Mouse (Mus musculus) right cerebral cortex, postnatal 36 days (tissue): ENCODE measurements around the gene Rgp1.
"Not testable (repeated sequence)": the region's sequence is repeated elsewhere in the genome, so short reads cannot be mapped to it uniquely, and the experiment has no call there.

ENCODE experiments used
- DNase-seq, 2 experiments: peaks; one replicate each; pipeline ENCODE4 v3.0.0; 2022; ENCODE audit warnings: low spot score in 2 of 2, mixed read lengths in 1 of 2

The Rgp1 gene

DNA sequence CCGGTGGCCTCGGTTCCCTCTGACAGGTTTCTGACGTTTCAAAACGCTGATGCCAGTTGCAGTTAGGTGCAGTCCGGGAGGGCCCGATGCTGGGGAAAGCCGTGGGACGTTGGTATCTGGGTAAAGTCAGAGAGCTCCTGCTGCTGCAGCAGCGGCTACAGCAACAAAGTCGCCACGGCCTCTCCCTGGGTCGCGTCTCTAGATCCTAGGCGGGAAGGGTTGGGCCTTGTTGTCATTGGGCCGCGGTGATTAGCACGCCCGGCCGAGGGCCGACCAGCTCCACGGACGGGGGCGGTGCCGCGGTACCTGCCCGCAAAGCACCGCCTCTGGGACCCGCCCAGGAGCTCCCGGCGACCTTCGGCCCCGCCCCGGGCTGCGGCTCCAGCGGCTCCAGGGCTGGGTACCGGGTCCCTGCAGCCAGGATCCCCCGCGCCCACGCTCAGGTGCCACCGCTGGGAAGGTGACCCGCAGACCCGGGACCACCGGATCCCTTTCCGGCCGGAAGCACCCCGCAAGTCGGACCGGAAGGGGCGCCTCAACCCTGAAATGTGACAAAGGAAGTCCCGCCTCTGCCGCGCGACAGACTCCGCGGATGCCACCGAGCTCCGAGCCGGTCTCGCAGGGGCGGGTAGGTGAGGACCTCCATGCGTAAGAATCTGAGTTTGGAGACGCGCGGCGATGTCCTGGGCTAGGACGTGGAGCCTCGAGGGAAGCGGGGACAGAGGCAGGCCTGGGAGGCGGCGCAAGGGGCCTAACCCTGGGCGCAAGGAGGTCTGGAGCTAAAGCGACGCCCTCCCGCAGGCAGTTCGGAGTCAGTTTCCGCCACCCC, at the start of gene Rgp1, which contains the start of gene Gba2:
Rgp1 (plus strand) TSS at position 340 of the 829 bp plus-strand sequence.
Gba2 (minus strand) TSS at position 498 of the 829 bp plus-strand sequence.
- DNase-seq: peak; percentile 81 to 84

DNA sequence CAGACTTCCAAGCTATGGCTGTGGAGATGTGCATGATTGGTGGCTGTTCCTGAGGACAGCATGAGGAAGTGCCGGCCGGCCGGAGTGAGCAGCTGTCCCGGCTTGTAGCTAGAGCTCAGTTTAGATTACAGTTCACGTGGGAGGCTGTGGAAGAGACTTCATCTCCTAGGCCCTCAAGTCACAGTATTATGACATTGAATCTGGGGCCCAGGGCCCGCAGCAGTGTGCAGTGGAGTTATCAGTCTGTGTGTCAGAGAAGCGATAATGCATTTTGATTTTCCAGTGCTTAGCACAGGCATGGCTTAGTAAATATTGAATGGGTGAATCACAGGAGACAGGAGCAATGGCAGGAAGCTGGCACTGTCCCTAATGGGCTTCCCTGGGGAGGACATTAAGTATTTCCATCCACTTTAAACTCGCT, 48.4 kb upstream of the Rgp1 start:
- no peak for DNase-seq

DNA sequence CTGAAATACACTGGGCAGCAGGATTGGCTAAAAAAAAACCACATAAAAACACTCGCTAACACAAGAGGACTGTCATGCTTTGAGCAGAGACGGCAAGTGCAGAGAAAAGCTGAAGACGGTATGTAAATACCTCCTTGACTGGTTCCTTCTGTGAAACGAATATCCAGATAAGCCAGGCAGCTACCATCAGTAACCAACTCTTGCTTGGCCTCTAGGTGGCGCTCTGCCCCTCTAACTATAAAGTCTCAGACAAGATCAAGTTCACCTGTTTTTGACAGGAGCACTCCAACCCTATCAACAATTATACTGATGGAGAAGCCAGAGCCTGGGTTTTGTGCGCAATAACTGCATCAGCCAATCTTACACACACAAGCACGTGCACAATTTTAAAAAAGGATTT, 47.9 kb upstream of the Rgp1 start:
- peak; percentile 56 to 64 for DNase-seq

DNA sequence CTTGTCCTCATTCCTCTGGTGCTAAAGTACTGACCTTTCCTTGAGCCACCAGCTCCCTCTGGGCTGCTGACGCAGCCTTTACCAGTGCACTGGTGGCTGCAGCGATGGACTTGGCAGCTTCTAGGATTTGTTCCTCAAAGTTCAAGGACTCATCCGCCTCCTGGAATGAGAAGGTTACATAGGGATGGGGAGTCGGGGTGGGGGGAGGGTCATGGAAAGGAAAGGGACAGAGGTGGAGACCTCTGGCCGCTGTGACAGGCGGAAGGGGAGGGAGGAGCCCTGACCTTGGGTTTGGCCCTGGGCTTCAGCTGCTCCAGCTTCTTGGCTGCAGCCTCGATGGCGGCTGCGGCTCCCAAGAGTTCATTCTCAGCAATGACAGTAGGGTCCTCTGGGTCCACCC, 45.2 kb upstream of the Rgp1 start:
- DNase-seq: no peak

DNA sequence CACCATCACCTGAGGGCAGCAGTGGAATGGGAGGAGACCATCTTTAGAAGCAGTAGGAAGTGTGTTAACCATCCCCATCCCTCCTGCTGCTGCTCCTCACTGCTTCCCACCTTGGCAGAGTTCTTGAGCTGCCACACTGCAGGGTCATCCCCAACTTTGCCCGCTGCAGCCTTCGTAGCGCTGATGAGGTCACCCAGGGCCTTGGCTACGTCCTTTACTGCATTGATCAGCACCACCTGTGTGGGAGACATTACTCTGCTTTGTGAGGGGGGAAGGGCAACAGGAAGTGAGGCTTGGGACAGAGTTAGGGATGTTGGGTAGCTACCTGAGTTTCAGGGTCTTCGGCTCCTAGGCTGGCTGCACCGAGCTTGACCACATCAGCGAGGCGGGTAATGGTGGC, 42.9 kb upstream of the Rgp1 start:
- no peak for DNase-seq

DNA sequence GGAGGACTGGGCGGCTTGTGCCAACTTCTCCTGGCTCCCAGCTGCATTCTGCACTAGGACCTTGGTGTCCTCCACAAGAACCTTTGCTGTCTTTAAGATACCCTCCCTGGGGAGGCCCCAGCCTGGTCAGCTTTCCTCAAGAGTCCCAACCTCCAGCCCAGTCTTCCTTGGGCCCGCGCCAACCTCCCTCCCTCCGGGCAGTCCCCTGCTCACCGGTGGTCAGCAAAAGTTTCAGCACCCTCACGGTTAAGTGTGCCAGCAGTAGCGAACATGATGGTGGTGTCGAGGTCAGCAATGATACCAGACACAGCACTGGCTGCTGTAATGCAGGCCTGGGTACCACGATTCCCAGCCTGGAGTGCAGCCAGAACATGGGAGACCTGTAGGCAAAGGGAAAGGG, 42.5 kb upstream of the Rgp1 start:
- DNase-seq: no peak

DNA sequence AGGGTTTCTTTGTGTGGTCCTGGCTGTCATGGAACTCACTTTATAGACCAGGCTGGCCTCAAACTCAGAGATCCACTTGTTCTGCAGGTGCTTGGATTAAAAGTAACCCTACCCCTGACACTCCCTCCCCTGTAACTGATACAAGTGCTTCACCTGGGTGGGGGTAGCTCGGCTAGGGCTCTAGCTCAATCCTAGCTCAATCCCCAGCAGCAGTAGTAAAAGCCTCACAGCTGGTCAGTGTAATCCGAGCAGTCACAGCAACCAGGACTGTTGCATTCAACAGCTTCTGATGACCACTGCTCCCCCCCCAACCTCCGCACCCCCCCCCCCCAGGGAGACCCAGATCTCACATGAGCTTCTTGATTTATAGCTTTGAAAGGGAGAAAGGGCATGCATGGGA, 36.5 kb upstream of the Rgp1 start:
- DNase-seq: no peak

DNA sequence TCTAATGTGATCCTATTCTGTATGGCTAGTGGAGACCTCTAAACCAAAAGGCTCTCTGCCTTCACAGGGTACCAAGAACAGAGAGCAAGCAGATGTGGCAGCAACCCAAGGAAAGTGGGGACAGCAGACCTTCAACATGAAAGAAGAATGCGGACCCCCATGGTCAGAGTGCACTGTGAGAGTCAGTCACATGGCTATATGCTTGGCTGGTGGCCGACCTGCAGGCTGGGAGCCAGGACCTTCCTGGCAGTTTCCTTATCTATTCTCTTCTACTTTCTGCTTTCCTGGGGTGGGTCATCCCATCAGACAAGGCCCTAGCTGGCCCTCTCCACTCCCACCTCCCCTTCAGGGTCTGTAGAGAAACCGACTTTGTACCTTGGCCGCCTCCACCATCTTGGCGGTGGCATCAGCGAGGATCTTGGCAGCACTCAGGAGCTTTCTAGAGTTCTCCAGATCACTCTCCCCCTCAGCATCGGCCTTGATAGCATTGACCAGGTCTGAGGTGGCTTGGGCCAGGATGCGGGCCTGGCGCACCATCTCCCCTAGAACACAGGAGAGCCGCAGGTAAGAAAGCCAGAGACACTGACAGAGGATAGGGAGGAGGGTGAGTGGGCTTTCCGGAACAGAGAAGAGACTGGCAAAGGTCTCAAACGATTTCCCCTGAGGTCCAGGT, 32.0 kb upstream of the Rgp1 start:
- DNase-seq: no peak

DNA sequence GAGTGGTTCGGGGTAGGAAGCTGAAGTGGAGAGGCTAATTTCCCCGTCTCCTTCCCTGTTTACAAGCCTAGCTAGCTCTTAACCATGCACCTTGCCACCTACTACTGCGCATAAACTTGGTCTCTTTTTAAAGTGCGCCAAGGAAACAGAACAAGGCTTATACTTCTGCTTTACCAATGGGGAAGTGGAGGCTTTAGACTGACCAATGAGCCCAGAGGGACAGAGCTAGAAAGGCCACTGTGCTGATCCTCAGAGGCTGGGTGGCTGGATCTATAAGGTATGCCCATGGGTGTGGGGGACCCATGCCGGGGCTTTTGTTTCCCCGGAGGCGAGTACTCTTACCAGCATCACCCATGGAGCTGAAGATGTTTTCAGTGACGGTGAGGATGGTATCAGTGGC, 31.4 kb upstream of the Rgp1 start:
- no peak for DNase-seq

DNA sequence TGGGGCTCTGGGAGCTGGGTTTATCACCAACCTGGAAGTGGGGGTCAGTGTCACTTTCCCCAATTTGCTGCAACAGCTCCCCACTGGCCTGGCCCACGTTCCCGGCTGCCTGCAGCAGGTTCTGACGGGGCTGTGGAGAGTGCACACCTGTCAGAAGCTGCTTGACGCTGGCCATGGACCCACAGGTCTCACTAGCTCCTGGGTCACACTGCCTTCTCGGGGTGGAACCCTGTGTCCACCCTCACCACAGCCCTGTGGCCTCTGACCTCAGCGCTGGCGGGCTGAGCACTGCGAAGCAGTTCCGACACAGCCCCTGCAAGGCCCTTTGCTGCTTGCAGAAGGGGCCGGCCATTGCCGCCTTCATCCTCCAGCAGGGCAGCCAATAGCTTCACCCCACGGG, 29.5 kb upstream of the Rgp1 start:
- DNase-seq: no peak

DNA sequence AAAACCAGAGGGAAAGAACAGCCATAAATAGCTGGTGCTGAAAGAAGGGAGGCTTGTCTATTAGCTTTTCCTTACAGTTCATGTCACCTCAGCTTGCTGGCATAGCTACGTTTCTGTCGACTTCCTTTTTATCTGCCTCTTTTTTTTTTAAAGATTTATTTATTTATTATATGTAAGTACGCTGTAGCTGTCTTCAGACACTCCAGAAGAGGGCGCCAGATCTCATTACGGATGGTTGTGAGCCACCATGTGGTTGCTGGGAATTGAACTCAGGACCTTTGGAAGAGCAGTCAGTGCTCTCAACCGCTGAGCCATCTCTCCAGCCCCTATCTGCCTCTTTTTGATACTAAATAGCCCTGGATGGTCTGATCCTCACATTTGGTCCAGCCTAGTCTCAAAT, 26.7 kb upstream of the Rgp1 start:
- DNase-seq: not testable (repeated sequence)

DNA sequence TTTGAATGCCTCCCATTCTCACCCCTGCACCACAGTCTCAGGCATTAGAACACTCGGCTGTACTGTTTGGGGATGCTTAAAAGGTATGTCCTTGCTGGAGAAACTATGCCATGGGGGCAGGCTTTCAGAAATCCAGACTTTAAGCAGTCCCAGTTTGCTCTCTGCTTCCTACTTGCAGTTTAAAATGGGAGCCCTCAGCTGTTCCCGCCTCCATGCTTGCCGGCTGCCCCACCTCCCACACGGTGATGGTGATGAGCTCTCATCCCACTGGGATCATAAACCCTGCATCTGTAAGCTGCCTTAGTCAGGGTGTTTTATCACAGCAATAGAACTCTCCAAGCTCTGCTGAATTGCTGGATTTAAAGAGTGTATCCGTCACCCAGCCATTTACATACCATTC, 26.1 kb upstream of the Rgp1 start:
- peak; percentile 57 to 75 for DNase-seq

DNA sequence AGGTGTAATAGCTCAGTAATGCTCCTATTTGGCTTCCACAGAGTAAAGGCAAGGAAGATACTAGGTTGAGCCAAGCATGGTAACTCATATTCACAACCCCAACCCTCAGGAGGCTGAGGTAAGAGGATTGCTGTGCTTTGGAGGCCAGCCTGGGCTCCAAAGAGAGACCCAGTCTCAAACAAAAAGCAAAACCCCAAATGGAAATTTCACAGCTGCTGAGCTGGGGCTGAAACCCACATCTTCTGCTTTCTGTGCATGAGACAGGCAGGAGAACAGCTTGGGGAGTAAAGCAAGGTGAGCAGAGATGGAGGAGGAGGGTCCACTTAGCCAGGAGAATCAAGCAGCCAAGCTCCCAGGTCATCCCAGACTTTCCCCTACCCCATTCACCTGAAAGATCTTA, 24.6 kb upstream of the Rgp1 start:
- no peak for DNase-seq

DNA sequence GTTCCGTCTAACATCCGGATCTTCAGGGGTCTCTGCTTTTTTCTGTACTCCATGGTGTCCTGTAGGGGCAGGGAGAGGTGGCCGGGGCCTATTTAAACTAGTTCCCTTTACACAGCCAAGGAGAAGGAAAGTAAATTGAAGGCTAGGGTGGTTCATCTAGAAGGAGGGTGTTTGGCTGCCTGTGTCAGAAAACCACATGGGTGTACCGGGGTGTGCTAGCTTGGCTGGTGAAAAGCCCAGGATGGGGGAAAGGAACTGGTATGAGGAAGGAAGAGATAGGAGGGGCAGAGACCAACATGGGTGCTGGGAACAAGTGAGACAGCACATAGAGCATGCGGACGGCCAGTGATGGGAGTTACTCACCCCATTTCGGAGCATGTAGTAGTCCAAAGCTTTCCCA, 22.6 kb upstream of the Rgp1 start:
- DNase-seq: no peak

DNA sequence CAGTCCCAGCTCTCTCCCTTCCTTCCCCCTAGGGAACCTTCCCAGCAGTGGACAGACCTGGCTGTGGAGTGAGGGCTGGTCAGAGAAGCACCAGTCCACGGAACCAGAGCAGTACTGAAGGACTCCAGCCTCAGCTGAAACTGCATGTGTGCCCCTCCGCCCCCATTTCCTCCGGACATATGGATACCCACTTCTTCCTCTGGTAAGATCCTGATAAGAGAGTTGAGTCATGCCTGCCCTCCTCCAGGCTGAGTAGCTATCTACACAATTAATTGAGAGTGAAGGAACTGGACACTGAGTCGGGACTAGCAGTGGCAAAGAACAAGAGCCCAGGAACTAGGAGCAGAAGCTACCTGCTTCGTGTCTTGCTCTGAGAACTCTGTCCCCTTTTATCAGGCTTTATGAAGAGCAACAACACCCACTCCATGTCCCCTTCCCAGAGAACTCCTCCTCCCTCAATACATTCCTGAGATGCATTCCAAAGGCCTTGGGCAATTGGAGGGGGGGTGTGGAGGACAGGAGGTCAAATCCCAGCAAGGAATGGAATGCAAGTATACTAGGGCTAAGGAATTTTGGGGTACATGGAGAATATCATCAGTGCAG, 20.4 kb upstream of the Rgp1 start:
- no peak for DNase-seq

DNA sequence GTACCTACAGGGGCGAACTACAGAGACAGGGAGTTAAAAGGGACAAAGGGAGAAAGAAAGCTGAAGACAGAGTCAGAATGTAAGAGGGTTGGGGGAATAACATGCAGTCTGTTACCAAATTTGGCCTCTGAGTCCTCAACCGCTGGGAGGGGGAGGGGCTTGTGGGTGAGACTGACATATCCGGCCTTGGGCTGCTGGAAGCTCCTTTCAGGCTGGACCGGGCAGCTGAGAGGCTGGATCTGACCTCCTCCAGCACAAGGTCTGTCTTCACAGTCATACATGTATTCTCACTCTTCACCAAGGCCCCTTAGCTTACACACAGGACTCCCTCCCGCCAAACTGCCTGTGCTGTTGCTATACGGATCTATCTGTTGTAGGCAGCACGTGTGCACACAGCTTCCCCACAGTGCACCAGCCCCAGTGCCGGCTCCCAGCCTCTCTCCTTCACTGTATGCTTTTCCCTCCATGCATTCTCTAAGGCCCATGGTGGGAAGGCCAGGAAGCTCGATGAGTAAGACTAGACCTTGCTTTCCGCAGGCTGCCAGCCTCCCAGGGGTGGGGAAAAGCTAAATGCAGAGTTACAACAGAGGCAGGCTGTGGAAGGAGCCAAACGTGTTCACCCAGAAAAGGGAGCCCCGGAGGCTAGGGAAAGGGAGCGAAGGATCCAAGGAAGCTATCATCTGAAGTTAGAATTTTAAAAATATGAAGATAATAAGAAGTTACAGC, 19.7 kb upstream of the Rgp1 start:
- no peak for DNase-seq

DNA sequence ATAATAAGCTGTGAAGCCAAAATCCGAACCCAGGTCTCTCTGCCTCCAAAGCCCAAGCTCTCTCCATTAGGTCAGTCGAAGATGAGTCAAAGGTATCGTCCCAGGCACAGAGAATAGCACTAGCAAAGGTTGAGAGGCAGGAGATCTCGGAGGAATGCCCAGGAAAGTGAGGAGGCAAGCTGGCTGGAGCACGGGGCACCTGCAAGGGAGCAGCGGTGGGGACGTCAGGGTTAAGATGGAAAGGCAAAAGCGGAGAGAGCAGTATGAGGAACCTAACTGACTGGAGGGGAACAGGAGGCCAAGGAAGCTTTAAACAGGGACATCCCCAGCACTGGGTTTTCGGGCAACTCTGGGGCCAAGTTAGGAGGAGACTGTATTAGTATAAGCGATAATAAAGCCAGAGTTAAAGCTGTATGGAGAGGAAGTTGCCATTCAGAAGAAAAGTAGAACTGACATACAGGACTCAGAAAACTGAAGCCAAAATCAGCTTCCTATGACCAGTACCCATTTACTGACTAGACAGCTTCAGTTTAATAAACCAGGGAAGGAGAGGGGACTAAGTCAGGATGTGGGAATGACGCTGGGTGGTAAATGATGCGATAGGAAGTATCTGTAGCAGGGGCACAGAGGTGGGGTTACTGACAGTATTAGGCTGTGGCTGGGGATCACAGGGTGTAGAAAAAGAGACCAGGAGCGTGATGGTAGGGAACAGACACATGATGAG, 18.8 kb upstream of the Rgp1 start:
- DNase-seq: no peak

DNA sequence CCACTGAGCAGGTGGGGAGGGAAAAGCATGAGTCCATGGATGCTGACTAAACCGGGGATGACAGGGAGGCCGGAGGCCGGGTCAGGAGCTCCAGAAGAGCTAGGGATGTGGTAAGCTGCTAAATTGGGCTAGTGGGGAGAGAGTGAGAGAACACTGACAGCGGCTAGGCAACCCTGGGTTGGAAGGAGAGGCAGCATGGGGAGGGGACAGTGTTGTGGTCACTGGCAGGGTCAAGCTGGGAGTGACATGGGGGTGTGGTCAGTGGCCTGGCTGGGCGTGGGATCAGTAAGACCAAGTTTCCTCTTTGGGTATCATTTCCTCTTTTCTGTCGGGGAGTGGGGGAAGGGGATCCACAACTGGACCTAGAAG, 18.3 kb upstream of the Rgp1 start:
- DNase-seq: peak in 1 of 2 experiments; percentile 22

DNA sequence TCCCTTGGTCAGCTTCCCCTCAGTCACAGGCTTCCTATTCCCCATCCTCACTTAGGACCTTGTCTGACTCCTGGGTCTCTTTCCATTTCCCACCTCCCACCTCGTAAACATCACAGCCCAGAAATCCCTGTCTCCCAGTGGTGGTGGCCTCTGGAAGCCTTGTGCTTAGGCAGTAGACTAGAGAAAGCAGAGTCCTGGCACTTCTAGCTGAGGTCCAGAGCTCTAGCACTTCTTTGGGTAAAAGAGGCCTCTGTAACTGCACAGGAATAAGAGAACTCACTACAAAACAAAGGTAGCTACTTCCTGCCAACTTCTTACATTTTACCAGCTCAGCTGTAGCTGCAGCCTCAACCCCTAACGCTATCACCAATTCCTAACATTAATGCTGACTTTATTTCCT, 17.5 kb upstream of the Rgp1 start:
- no peak for DNase-seq

DNA sequence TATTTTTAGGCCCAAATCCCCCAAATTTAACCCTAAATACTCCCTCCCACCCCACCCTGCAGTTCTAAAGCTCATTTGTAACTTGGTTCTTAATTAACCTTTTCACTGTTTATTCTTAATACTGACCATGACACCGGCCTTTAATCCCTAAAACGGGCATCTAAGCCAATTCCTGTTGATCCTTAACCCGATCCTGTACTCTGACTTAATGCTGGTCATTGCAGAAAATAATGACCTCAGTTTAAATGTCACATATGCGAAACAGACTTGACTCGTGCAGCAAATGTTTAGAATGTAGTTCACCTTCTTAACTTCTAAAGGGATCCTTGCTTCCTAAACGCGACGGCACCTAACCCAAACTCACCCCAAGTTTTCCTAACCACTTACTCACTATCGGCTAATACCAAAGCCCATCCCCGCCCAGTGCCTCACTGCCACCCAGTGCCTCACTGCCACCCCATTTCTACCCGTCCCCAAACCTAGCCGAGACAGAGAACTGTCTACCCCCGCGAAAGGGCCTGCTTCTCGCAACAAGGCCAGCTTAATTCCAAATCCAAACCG, 17.0 kb upstream of the Rgp1 start:
- DNase-seq: peak in 1 of 2 experiments; percentile 26
